Mouse (Mus musculus): ENCODE measurements around the gene Sla2. TPM values are rescaled to one million over a fixed set of nuclear protein-coding genes. Genes with fewer than 3 reads are reported as not detected.
A peak's percentile ranks its signal among the peaks of the same experiment; 100 is the strongest.
"Not testable (repeated sequence)": the region's sequence is repeated elsewhere in the genome, so short reads cannot be mapped to it uniquely, and the experiment has no call there.

Gene Sla2
- polyA plus RNA-seq, 1 experiment from 2014 or later, result 0.23 TPM

DNA sequence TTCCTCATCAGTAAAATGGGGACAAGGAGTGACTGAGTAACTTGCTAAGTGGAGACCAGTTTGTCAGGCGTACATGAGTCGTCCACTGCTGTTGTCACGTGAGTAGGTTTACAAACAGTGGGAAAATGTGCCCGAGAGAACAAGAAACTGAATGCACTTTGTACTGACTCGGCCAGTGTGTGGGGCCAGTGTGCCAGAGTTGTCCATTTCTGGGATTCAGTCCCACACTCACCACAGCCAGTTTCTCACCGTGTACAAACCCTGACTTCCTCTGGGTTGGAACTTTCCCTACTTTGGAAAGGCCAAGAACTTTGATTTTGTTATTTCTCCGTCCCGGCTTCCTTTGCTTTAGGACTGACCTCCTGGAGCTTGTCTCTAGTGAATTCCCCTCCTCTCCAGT is 18.0 kb downstream of the Sla2 start:
- no peak overlapping the region for H3K4me3 ChIP-seq (ENCODE audit: inconsistent target)
- peaks cover 91% of the 10 kb centered on the region for H3K79me2 ChIP-seq (ENCODE audit: inconsistent target)
- H3K27ac ChIP-seq, result no peak overlapping the region
- H3K36me3 ChIP-seq (ENCODE audit: inconsistent target), result peaks cover 78% of the 10 kb centered on the region
- 82% methylated on average over 8 of the region's 8 CpGs for WGBS (ENCODE audit: missing documents)

DNA sequence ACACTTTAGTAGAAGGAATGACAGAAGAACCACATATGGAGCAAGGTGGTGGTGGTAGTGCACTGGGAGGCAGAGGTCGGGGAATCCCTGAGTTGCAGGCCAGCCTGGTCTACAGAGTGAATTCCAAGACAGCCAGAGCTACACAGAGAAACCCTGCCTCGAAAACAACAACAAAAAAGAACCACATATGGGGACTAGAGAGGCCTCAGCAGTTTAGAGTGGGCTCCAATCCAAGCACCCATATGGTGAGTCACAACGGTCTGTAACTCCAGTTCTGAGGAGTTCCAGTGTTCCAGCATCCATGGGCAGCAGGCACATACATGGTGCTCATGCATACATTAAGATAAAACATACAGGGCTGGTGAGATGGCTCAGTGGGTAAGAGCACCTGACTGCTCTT is 22.5 kb downstream of the Sla2 start:
- WGBS (ENCODE audit: missing documents), result 66% methylated on average over 3 of the region's 3 CpGs
- Histone ChIP-seq H3K27ac (peak overlapping the region; percentile 92), H3K4me3 (ENCODE audit: inconsistent target) (peak overlapping the region; percentile 76), H3K79me2 (ENCODE audit: inconsistent target) (peaks cover 84% of the 10 kb centered on the region), H3K36me3 (ENCODE audit: inconsistent target) (peaks cover 38% of the 10 kb centered on the region)

DNA sequence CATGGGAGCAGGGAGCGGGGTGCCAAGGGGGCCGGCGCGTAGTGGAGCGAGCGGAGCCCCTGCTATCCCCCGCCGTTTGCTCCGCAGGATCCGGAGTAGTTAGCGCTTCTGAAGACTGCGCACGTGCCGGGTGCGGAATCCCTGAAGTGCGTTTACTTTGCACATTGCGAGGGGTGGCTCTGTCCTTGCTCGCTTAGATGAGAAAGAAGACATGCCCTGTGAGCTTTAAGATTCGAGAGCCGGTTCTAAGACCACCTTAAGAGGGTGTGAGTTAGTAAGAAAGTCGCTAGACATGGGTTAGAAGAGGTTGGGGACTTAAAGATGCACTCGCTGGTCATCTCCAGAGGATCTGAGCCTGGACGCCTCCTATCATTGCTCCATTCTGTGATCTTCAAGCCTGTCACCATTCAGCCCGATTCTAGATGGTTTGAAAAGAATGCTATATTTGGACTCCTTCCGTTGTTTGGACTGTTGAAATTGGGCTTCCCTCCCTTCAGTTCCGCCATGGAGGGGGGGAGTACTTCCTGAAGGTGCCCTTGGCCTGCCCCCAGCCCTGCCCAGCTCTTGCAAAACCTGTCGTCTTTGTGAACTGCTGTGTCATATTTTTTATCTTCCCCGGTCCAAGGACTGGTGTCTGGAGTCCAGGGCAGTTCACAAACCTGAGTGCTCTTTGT is 23.4 kb downstream of the Sla2 start:
- peak overlapping the region; percentile 92 for H3K27ac ChIP-seq
- WGBS (ENCODE audit: missing documents), result 1% methylated on average over 28 of the region's 28 CpGs
- peaks cover 40% of the 10 kb centered on the region for H3K36me3 ChIP-seq (ENCODE audit: inconsistent target)
- H3K4me3 ChIP-seq (ENCODE audit: inconsistent target), result peak overlapping the region; percentile 76
- H3K79me2 ChIP-seq (ENCODE audit: inconsistent target), result peaks cover 84% of the 10 kb centered on the region

DNA sequence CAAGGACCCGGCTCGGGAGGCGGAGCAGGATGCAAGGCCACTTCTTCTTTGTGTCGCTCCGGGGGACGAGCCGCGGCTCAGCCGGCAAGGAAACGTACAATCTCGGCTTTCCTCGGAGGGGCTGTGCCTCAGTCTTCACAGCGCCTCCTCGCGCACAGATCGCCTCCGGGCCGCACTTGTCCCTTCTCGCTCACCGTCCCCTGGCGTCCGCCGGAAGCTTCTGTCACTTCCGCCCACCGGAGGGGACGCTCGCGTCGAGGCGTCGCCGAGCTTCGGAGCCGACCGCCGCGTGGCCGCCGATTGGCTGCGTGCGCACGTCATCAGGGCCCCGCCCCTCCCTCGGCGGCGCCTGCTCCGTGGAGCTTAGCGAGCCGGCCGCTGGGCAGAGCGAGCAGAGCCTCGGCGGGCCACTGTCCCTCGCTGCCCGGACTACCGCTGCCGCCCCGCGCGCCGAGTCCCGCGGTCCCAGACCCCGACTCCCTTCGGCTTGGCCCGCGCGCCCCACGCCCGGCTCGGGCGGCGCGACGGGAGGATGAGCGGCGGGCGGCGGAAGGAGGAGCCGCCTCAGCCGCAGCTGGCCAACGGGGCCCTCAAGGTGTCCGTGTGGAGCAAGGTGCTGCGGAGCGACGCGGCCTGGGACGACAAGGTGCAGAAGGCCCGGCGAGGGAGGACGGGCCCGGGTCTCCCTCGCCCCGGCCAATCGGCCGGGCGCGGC is 24.1 kb downstream of the Sla2 start, which contains the start of gene Rab5if:
Gene Rab5if (plus strand): TSS at position 357 of the 715 bp plus-strand sequence.
- Histone ChIP-seq H3K36me3 (ENCODE audit: inconsistent target) (peaks cover 35% of the 10 kb centered on the region), H3K79me2 (ENCODE audit: inconsistent target) (peaks cover 84% of the 10 kb centered on the region), H3K27ac (peak within 1 kb of the TSS; percentile 92), H3K4me3 (ENCODE audit: inconsistent target) (peak within 1 kb of the TSS; percentile 95)
- under 1% methylated on average over 93 of the region's 98 CpGs for WGBS (ENCODE audit: missing documents)

- Histone ChIP-seq H3K27ac (peak overlapping the region; percentile 83), H3K4me3 (ENCODE audit: inconsistent target) (peak overlapping the region; percentile 95), H3K36me3 (ENCODE audit: inconsistent target) (peaks cover 27% of the 10 kb centered on the region), H3K79me2 (ENCODE audit: inconsistent target) (peaks cover 77% of the 10 kb centered on the region)
- WGBS (ENCODE audit: missing documents), result 1% methylated on average over 19 of the region's 19 CpGs
Observed at GRCm38 (mm10) chr2:156862041-156862717, 24.8 kb downstream of the Sla2 start.

- Histone ChIP-seq H3K36me3 (ENCODE audit: inconsistent target) (0 out of 2 replicates have a peak, but pooled peaks cover 6% of the 10 kb centered on the region), H3K4me3 (ENCODE audit: inconsistent target) (no peak overlapping the region), H3K27ac (no peak overlapping the region), H3K79me2 (ENCODE audit: inconsistent target) (peaks cover 57% of the 10 kb centered on the region)
- WGBS (ENCODE audit: missing documents), result 95% methylated on average over 7 of the region's 7 CpGs
Observed at GRCm38 (mm10) chr2:156858671-156859070, 28.3 kb downstream of the Sla2 start.

DNA sequence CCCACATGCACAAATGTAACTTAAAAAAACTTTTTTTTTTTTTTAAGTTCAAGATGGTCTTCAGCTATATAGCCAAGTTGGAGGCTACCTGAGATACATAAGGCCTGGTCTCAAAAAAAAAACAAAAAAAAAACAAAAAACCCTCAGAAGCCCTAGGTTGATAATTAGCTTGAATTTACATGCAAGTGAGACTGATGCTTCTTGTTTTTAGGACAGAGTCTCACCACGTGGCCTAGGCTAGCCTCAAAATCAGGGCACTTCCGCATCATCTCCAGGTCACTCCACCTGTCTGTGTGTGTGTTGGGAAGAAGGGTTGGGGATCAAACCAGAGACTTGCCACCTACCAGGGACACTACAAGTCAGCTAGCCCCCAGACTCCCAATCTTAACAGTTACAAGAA is 29.2 kb downstream of the Sla2 start, which contains the start of gene 4930518I15Rik:
Gene 4930518I15Rik (minus strand): TSS at position 112 of the 400 bp plus-strand sequence.
- Histone ChIP-seq H3K36me3 (ENCODE audit: inconsistent target) (0 out of 2 replicates have a peak, but pooled peaks cover 6% of the 10 kb centered on the region), H3K27ac (peak within 1 kb of the TSS; percentile 76), H3K79me2 (ENCODE audit: inconsistent target) (peaks cover 57% of the 10 kb centered on the region), H3K4me3 (ENCODE audit: inconsistent target) (peak within 1 kb of the TSS; percentile 15; the same call in 1 of the 2 replicates)
- WGBS (ENCODE audit: missing documents), result 68% methylated on average over 2 of the region's 2 CpGs

- Histone ChIP-seq H3K27ac (peak overlapping the region; percentile 76), H3K4me3 (ENCODE audit: inconsistent target) (peak overlapping the region; percentile 15; the same call in 1 of the 2 replicates), H3K36me3 (ENCODE audit: inconsistent target) (0 out of 2 replicates have a peak, but pooled peaks cover 6% of the 10 kb centered on the region), H3K79me2 (ENCODE audit: inconsistent target) (peaks cover 57% of the 10 kb centered on the region)
- WGBS (ENCODE audit: missing documents), result 2% methylated on average over 3 of the region's 3 CpGs
Observed at GRCm38 (mm10) chr2:156857385-156857791, 29.6 kb downstream of the Sla2 start.

- Histone ChIP-seq H3K36me3 (ENCODE audit: inconsistent target) (0 out of 2 replicates have a peak, but pooled peaks cover 6% of the 10 kb centered on the region), H3K27ac (no peak overlapping the region), H3K4me3 (ENCODE audit: inconsistent target) (no peak overlapping the region), H3K79me2 (ENCODE audit: inconsistent target) (peaks cover 48% of the 10 kb centered on the region)
- WGBS (ENCODE audit: missing documents), result 86% methylated on average over 1 of the region's 1 CpGs
Observed at GRCm38 (mm10) chr2:156856311-156856710, 30.7 kb downstream of the Sla2 start.

DNA sequence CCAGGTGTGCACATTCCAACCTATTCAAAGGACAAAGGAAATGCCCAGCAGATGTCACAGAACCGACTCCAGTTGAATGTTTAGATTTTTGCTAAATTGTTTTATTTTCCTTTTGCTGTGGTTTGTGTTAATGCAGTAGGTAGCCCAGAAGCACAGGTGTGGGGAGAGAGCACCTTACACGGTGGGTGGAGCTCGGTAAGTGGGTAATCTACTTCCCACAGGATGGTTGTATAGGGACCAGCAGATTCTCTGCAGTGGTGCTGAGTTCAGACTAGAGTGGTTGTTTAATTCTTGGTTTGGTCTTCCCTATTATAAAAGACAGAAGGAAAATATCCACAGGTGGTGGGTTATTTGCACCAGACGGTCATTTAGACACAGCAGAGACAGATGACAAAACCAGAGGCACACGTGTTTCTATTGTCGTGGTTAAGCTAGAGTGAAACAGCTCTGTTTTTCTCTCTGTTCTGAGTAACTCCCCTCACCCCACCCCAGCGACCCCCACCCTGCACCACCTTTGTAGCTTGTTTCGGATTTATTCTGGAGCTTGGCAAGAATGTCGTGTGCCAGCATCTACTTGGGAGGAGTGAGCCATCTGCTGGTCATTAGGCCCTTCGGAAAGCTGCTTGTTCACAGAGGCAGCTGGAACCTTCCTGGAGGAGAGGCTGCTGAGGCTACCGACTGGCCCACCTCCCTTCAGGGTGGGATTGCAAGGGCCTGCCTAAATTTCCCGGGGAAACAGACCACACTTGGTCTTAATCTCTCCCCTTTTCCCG is 32.8 kb downstream of the Sla2 start:
- peaks cover 27% of the 10 kb centered on the region for H3K79me2 ChIP-seq (ENCODE audit: inconsistent target)
- H3K27ac ChIP-seq; H3K36me3 ChIP-seq (ENCODE audit: inconsistent target); H3K4me3 ChIP-seq (ENCODE audit: inconsistent target): not testable (repeated sequence)
- 83% methylated on average over 11 of the region's 13 CpGs for WGBS (ENCODE audit: missing documents)

GRCm38 (mm10) chr2:156853584-156853983 is 33.4 kb downstream of the Sla2 start:
- WGBS (ENCODE audit: missing documents), result 96% methylated on average over 5 of the region's 13 CpGs
- H3K4me3 ChIP-seq (ENCODE audit: inconsistent target); H3K36me3 ChIP-seq (ENCODE audit: inconsistent target); H3K27ac ChIP-seq: not testable (repeated sequence)
- H3K79me2 ChIP-seq (ENCODE audit: inconsistent target), result peaks cover 21% of the 10 kb centered on the region

DNA sequence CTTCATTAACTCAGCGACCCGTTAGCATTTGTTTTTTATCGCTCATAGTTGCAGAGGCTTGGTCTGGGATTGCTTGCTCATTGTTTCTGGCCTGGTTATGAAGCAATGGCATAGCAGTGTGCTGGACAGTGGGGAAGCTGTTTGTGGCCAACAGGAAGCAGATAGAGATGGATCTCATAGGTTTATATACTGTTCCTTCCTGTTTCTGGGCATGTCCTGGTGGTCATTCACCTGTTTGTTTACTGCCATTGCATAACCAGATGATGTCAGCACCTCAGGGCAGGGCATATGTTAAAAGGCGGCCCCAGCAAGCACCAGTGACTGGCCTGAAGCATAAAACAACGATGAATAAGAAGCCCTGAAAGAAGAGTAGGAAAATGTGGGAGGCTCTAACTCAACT is 36.5 kb downstream of the Sla2 start:
- Histone ChIP-seq H3K79me2 (ENCODE audit: inconsistent target) (no peaks in the 10 kb centered on the region), H3K4me3 (ENCODE audit: inconsistent target) (no peak overlapping the region), H3K27ac (no peak overlapping the region), H3K36me3 (ENCODE audit: inconsistent target) (no peaks in the 10 kb centered on the region)
- 86% methylated on average over 5 of the region's 5 CpGs for WGBS (ENCODE audit: missing documents)

- no peak overlapping the region for H3K27ac ChIP-seq
- no peaks in the 10 kb centered on the region for H3K79me2 ChIP-seq (ENCODE audit: inconsistent target)
- whole genome bisulfite sequencing (ENCODE audit: missing documents), result 82% methylated on average over 6 of the region's 6 CpGs
- H3K36me3 ChIP-seq (ENCODE audit: inconsistent target), result no peaks in the 10 kb centered on the region
- no peak overlapping the region for H3K4me3 ChIP-seq (ENCODE audit: inconsistent target)
Observed at GRCm38 (mm10) chr2:156848526-156849182, 38.3 kb downstream of the Sla2 start.

All from macrophage (primary cell).